Mouse (Mus musculus): ENCODE measurements at regions not wholly inside any gene's neighbourhood (a gene's known extent, or its start where the extent isn't known, plus 50 kb on each side); places are given as distances from the start of the nearest gene placed in this dataset.

- Histone ChIP-seq H3K27me3 (ENCODE audit: control insufficient read depth, insufficient read depth, low read length) (no peaks in the 10 kb centered on the region), H3K27ac (ENCODE audit: insufficient read depth, low read length) (no peak overlapping the region), H3K4me1 (ENCODE audit: control insufficient read depth, insufficient read depth, low read length) (no peaks in the 10 kb centered on the region), H3K4me3 (replicated peaks; ENCODE audit: insufficient read depth, low read depth, low read length) (no peak overlapping the region)
- TF ChIP-seq POLR2A (IDR thresholded peaks at IDR 0.05; ENCODE audit: borderline replicate concordance, insufficient read depth, low read length) (no peak), CTCF (IDR thresholded peaks at IDR 0.05; ENCODE audit: borderline replicate concordance, insufficient read depth, low read depth, low read length) (no peak)
- WGBS: 73% methylated on average over 3 of the region's 3 CpGs
- no peak for DNase-seq
These were observed 382.3 kb upstream of the N6amt1 start for GRCm38 (mm10) chr16:86971691-86972090.

DNA sequence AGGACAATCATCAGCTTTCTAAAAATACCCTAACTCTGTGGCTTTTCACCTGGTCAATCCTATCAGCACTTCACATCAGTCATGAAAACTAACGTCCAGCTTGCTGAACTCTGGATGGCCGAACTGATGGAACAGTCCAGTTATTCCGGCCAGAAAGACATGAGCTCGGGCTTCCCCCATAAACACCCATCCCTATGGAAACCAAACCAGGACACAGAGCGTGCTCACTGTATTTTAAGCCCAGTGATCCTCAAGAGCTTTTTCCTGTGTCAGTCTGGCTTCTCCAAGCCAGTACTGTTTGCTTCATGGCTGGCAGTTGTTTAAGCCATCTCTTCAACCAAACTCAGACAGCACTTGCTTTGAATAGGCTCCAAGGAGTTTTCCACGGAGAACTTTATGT is 404.3 kb upstream of the N6amt1 start:
- Histone ChIP-seq H3K4me3 (replicated peaks; ENCODE audit: insufficient read depth, low read depth, low read length) (no peak overlapping the region), H3K27me3 (ENCODE audit: control insufficient read depth, insufficient read depth, low read length) (no peaks in the 10 kb centered on the region), H3K4me1 (ENCODE audit: control insufficient read depth, insufficient read depth, low read length) (no peaks in the 10 kb centered on the region), H3K27ac (ENCODE audit: insufficient read depth, low read length) (no peak overlapping the region)
- TF ChIP-seq POLR2A (IDR thresholded peaks at IDR 0.05; ENCODE audit: borderline replicate concordance, insufficient read depth, low read length) (no peak), CTCF (IDR thresholded peaks at IDR 0.05; ENCODE audit: borderline replicate concordance, insufficient read depth, low read depth, low read length) (no peak)
- DNase-seq: no peak
- 79% methylated on average over 6 of the region's 6 CpGs for WGBS

DNA sequence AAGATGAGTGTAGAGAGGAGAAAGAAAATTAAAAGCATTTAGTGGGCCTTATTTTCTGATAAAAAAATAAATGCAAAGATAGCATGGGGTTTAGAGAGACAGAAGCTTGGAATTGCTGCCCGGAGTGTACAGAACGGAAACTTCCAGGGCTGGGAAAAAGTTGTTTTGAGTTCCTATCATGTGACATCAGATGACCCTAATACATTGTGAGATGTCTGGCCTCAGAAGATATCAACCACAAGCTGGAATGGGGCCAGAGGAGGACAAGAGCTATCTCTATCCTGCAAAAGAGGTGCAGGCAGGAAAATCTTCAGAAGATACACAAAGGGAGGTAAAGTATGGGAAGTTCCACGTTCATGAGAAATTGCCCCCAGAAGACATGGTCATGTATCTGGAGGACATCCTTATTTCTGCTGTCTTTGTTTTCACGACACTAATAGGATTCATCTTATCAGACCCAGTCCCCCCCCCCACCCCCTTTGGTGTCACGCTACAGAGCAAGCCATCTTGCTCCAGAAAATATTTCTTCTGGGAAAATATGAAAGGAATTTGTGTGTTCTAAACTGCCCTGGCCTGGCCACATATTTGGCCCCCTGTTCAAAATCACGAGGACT is 408.3 kb upstream of the N6amt1 start:
- H3K4me1 ChIP-seq (ENCODE audit: control insufficient read depth, insufficient read depth, low read length): no peaks in the 10 kb centered on the region
- H3K27me3 ChIP-seq (ENCODE audit: control insufficient read depth, insufficient read depth, low read length): no peaks in the 10 kb centered on the region
- H3K4me3 ChIP-seq (replicated peaks; ENCODE audit: insufficient read depth, low read depth, low read length): no peak overlapping the region
- TF ChIP-seq CTCF (IDR thresholded peaks at IDR 0.05; ENCODE audit: borderline replicate concordance, insufficient read depth, low read depth, low read length): no peak
- 85% methylated on average over 6 of the region's 6 CpGs for WGBS
- DNase-seq: no peak
- no peak overlapping the region for H3K27ac ChIP-seq (ENCODE audit: insufficient read depth, low read length)

- no peak for DNase-seq
- no peaks in the 10 kb centered on the region for H3K4me1 ChIP-seq (ENCODE audit: control insufficient read depth, insufficient read depth, low read length)
- H3K27ac ChIP-seq (ENCODE audit: insufficient read depth, low read length): no peak overlapping the region
These were observed 408.9 kb upstream of the N6amt1 start for GRCm38 (mm10) chr16:86945058-86945457.

DNA sequence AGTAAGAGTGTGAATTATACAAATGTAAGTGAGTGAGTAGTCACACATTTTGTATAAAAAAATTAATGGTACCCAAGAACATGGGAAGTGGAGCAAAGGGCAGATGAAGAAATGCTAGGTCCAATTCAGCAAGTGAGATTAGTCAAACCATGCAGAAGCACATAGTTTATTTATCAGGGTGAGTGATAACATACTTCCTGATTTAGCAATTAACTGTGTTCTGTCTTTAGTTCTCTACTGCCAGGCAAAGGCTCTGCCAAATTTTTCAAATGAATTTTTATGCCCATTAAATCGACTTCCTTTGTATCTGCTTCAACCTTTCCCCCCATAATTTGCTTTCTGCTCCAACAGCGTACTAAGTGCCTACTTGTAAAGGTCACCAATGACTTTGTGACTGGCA is 419.0 kb upstream of the N6amt1 start:
- H3K4me1 ChIP-seq (ENCODE audit: control insufficient read depth, insufficient read depth, low read length): no peaks in the 10 kb centered on the region
- TF ChIP-seq POLR2A (IDR thresholded peaks at IDR 0.05; ENCODE audit: borderline replicate concordance, insufficient read depth, low read length) (no peak), CTCF (IDR thresholded peaks at IDR 0.05; ENCODE audit: borderline replicate concordance, insufficient read depth, low read depth, low read length) (no peak)
- no peak for DNase-seq
- WGBS: 54% methylated on average over 2 of the region's 2 CpGs
- H3K27ac ChIP-seq (ENCODE audit: insufficient read depth, low read length): no peak overlapping the region
- no peak overlapping the region for H3K4me3 ChIP-seq (replicated peaks; ENCODE audit: insufficient read depth, low read depth, low read length)
- H3K27me3 ChIP-seq (ENCODE audit: control insufficient read depth, insufficient read depth, low read length): no peaks in the 10 kb centered on the region

More at GRCm38 (mm10) chr16:86945058-86945457, 408.9 kb upstream of the N6amt1 start:
- H3K27me3 ChIP-seq (ENCODE audit: control insufficient read depth, insufficient read depth, low read length): no peaks in the 10 kb centered on the region
- no peak overlapping the region for H3K4me3 ChIP-seq (replicated peaks; ENCODE audit: insufficient read depth, low read depth, low read length)
- TF ChIP-seq CTCF (IDR thresholded peaks at IDR 0.05; ENCODE audit: borderline replicate concordance, insufficient read depth, low read depth, low read length) (no peak), POLR2A (IDR thresholded peaks at IDR 0.05; ENCODE audit: borderline replicate concordance, insufficient read depth, low read length) (no peak)

DNA sequence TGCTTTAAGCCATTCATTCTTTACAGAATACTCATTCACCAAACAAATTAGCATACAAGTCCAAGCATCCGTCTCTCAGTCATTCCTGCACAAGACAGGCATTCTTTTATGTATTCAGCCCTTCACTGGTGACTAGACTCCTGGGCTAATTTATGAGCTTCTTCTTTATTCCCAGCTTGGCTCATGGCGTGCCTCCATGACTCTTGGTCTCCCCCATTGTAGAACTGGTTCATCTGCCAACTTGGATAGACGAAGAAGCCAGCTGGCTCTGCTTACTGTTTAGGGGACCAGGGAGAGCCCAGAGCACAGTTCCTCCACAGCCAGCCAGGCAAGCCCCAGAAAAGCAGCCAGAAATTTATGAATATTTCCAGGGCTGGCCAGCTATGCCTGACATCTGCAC is 421.2 kb upstream of the N6amt1 start:
- no peak for TF ChIP-seq POLR2A (IDR thresholded peaks at IDR 0.05; ENCODE audit: borderline replicate concordance, insufficient read depth, low read length)
- TF ChIP-seq CTCF (IDR thresholded peaks at IDR 0.05; ENCODE audit: borderline replicate concordance, insufficient read depth, low read depth, low read length): no peak
- Histone ChIP-seq H3K4me3 (replicated peaks; ENCODE audit: insufficient read depth, low read depth, low read length) (no peak overlapping the region), H3K27me3 (ENCODE audit: control insufficient read depth, insufficient read depth, low read length) (no peaks in the 10 kb centered on the region), H3K4me1 (ENCODE audit: control insufficient read depth, insufficient read depth, low read length) (no peaks in the 10 kb centered on the region), H3K27ac (ENCODE audit: insufficient read depth, low read length) (no peak overlapping the region)
- WGBS: 11% methylated on average over 3 of the region's 3 CpGs
- peak; percentile 34 to 73 for DNase-seq

- H3K4me1 ChIP-seq (ENCODE audit: control insufficient read depth, insufficient read depth, low read length): no peaks in the 10 kb centered on the region
- DNase-seq: no peak
- H3K4me3 ChIP-seq (replicated peaks; ENCODE audit: insufficient read depth, low read depth, low read length): no peak overlapping the region
- H3K27ac ChIP-seq (ENCODE audit: insufficient read depth, low read length): no peak overlapping the region
- no peak for TF ChIP-seq POLR2A (IDR thresholded peaks at IDR 0.05; ENCODE audit: borderline replicate concordance, insufficient read depth, low read length)
- no peak for TF ChIP-seq CTCF (IDR thresholded peaks at IDR 0.05; ENCODE audit: borderline replicate concordance, insufficient read depth, low read depth, low read length)
- no peaks in the 10 kb centered on the region for H3K27me3 ChIP-seq (ENCODE audit: control insufficient read depth, insufficient read depth, low read length)
- WGBS: 65% methylated on average over 2 of the region's 2 CpGs
These were observed 455.8 kb upstream of the N6amt1 start for GRCm38 (mm10) chr16:86897967-86898710.

DNA sequence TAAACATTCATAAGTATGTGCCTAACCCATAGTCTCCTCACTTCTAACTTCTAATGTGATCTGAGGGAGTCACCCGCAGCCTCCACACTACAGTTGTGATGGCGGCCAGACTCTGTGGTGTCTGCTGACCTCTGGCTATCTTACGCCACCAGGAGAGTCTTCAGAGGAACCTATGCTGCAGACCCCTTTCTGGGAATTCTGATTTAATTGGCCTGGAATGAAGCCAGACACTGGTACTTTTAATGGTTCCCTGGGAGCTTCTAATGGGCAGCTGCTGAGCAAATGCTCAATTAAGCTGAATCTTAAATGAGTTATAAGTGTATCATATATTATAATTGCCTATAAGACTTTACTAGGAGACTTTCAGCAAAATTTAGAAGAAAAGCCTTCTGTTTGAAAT is 459.0 kb upstream of the N6amt1 start:
- WGBS: 84% methylated on average over 3 of the region's 3 CpGs
- H3K27ac ChIP-seq (ENCODE audit: insufficient read depth, low read length): no peak overlapping the region
- no peak overlapping the region for H3K4me3 ChIP-seq (replicated peaks; ENCODE audit: insufficient read depth, low read depth, low read length)
- no peak for TF ChIP-seq POLR2A (IDR thresholded peaks at IDR 0.05; ENCODE audit: borderline replicate concordance, insufficient read depth, low read length)
- TF ChIP-seq CTCF (IDR thresholded peaks at IDR 0.05; ENCODE audit: borderline replicate concordance, insufficient read depth, low read depth, low read length): no peak
- DNase-seq: no peak
- H3K4me1 ChIP-seq (ENCODE audit: control insufficient read depth, insufficient read depth, low read length): no peaks in the 10 kb centered on the region
- H3K27me3 ChIP-seq (ENCODE audit: control insufficient read depth, insufficient read depth, low read length): no peaks in the 10 kb centered on the region
